Mouse (Mus musculus): Measurements from ENCODE around the gene Rabl6. TPM values are rescaled to one million over a fixed set of nuclear protein-coding genes. Genes with fewer than 3 reads are reported as not detected.
A peak's percentile ranks its signal among the peaks of the same experiment; 100 is the strongest.

Rabl6 gene
- polyA plus RNA-seq, 1 experiment, result 53.8 TPM

- H3K36me3 ChIP-seq (ENCODE audit: control insufficient read depth, insufficient read depth, low read length), result no peaks in the 10 kb centered on the region
- no peak overlapping the region for H3K4me3 ChIP-seq (ENCODE audit: insufficient read depth, low read depth, low read length)
- peaks cover 10% of the 10 kb centered on the region for H3K4me1 ChIP-seq (ENCODE audit: control insufficient read depth, insufficient read depth, low read length)
- H3K27ac ChIP-seq (ENCODE audit: insufficient read depth, low read depth, low read length), result no peak overlapping the region
- DNase-seq, result no peak
- 6% methylated on average over 77 of the region's 77 CpGs for WGBS
- peaks cover 10% of the 10 kb centered on the region for H3K27me3 ChIP-seq (replicated peaks; ENCODE audit: control insufficient read depth, insufficient read depth, low read length)
- TF ChIP-seq POLR2A (IDR thresholded peaks at IDR 0.05; ENCODE audit: low read depth, low read length) (no peak), CTCF (conservative IDR thresholded peaks at IDR 0.05; ENCODE audit: insufficient read depth, insufficient read length, low read depth, low read length) (no peak)
These were observed 29.3 kb downstream of the Rabl6 start for GRCm38 (mm10) chr2:25578796-25579736.

GRCm38 (mm10) chr2:25577951-25578795, 30.1 kb downstream of the Rabl6 start:
- Histone ChIP-seq H3K4me1 (ENCODE audit: control insufficient read depth, insufficient read depth, low read length) (peaks cover 10% of the 10 kb centered on the region), H3K27me3 (replicated peaks; ENCODE audit: control insufficient read depth, insufficient read depth, low read length) (peaks cover 10% of the 10 kb centered on the region), H3K36me3 (ENCODE audit: control insufficient read depth, insufficient read depth, low read length) (no peaks in the 10 kb centered on the region), H3K27ac (ENCODE audit: insufficient read depth, low read depth, low read length) (no peak overlapping the region), H3K4me3 (ENCODE audit: insufficient read depth, low read depth, low read length) (peak overlapping the region; percentile 16; the same call in 1 of the 2 replicates)
- TF ChIP-seq CTCF (conservative IDR thresholded peaks at IDR 0.05; ENCODE audit: insufficient read depth, insufficient read length, low read depth, low read length), result no peak
- no peak for TF ChIP-seq POLR2A (IDR thresholded peaks at IDR 0.05; ENCODE audit: low read depth, low read length)
- DNase-seq, result no peak
- 5% methylated on average over 75 of the region's 75 CpGs for WGBS

- WGBS, result 20% methylated on average over 92 of the region's 92 CpGs
- TF ChIP-seq CTCF (conservative IDR thresholded peaks at IDR 0.05; ENCODE audit: insufficient read depth, insufficient read length, low read depth, low read length), result no peak
- TF ChIP-seq POLR2A (IDR thresholded peaks at IDR 0.05; ENCODE audit: low read depth, low read length), result no peak
- no peak overlapping the region for H3K4me3 ChIP-seq (ENCODE audit: insufficient read depth, low read depth, low read length)
- no peak overlapping the region for H3K27ac ChIP-seq (ENCODE audit: insufficient read depth, low read depth, low read length)
- no peaks in the 10 kb centered on the region for H3K36me3 ChIP-seq (ENCODE audit: control insufficient read depth, insufficient read depth, low read length)
- DNase-seq, result no peak
- H3K27me3 ChIP-seq (replicated peaks; ENCODE audit: control insufficient read depth, insufficient read depth, low read length), result peaks cover 10% of the 10 kb centered on the region
- H3K4me1 ChIP-seq (ENCODE audit: control insufficient read depth, insufficient read depth, low read length), result peaks cover 10% of the 10 kb centered on the region
These were observed 31.1 kb downstream of the Rabl6 start for GRCm38 (mm10) chr2:25576965-25577891.

GRCm38 (mm10) chr2:25576028-25576850, 32.1 kb downstream of the Rabl6 start:
- no peak for DNase-seq
- TF ChIP-seq POLR2A (IDR thresholded peaks at IDR 0.05; ENCODE audit: low read depth, low read length) (no peak), CTCF (conservative IDR thresholded peaks at IDR 0.05; ENCODE audit: insufficient read depth, insufficient read length, low read depth, low read length) (no peak)
- Histone ChIP-seq H3K27ac (ENCODE audit: insufficient read depth, low read depth, low read length) (no peak overlapping the region), H3K27me3 (replicated peaks; ENCODE audit: control insufficient read depth, insufficient read depth, low read length) (peaks cover 10% of the 10 kb centered on the region), H3K36me3 (ENCODE audit: control insufficient read depth, insufficient read depth, low read length) (no peaks in the 10 kb centered on the region), H3K4me3 (ENCODE audit: insufficient read depth, low read depth, low read length) (no peak overlapping the region), H3K4me1 (ENCODE audit: control insufficient read depth, insufficient read depth, low read length) (peaks cover 8% of the 10 kb centered on the region)
- 80% methylated on average over 16 of the region's 16 CpGs for WGBS

GRCm38 (mm10) chr2:25575432-25576027, 32.8 kb downstream of the Rabl6 start:
- Histone ChIP-seq H3K4me3 (ENCODE audit: insufficient read depth, low read depth, low read length) (peak overlapping the region; percentile 34; the same call in 1 of the 2 replicates), H3K27ac (ENCODE audit: insufficient read depth, low read depth, low read length) (no peak overlapping the region), H3K27me3 (replicated peaks; ENCODE audit: control insufficient read depth, insufficient read depth, low read length) (peaks cover 10% of the 10 kb centered on the region), H3K4me1 (ENCODE audit: control insufficient read depth, insufficient read depth, low read length) (peaks cover 5% of the 10 kb centered on the region), H3K36me3 (ENCODE audit: control insufficient read depth, insufficient read depth, low read length) (no peaks in the 10 kb centered on the region)
- no peak for DNase-seq
- 11% methylated on average over 21 of the region's 21 CpGs for WGBS
- TF ChIP-seq CTCF (conservative IDR thresholded peaks at IDR 0.05; ENCODE audit: insufficient read depth, insufficient read length, low read depth, low read length) (no peak), POLR2A (IDR thresholded peaks at IDR 0.05; ENCODE audit: low read depth, low read length) (no peak)
